Mouse (Mus musculus): ENCODE measurements around the gene Nosip.

The Nosip gene

DNA sequence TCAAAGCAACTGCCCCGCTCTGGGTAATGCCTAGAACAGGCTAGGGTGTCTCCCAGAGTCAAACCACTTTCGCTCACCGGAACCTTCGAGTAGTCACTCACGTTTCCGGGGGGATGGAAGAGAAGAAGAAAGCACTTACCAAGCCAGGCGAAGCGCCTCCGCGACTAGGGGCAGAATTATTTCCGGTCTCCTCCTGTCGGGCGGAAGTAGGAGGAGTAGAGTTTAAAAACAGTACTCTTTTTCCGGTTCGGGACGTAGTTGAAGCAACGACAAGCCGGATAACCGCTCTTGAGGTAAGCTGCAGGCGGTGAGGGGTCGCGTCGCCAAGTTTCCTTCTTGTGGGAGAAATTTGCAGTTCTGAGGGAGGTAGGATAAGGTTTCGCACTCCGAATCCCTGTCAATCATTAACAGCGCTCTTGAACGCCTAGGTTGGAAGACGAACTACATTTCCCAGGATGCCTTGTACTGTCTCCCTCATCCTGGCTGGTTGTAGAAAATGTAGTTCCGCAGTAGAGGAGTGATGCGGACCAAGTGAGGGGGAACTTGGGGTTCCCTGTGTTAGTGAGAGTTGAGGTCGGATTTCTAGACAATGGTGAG is at the start of gene Nosip, which contains the start of gene Prrg2:
Nosip (plus strand) TSS at position 191 of the 597 bp plus-strand sequence.
Prrg2 (minus strand) TSS at position 439 of the 597 bp plus-strand sequence.
- under 1% methylated on average over 31 of the region's 31 CpGs for WGBS

DNA sequence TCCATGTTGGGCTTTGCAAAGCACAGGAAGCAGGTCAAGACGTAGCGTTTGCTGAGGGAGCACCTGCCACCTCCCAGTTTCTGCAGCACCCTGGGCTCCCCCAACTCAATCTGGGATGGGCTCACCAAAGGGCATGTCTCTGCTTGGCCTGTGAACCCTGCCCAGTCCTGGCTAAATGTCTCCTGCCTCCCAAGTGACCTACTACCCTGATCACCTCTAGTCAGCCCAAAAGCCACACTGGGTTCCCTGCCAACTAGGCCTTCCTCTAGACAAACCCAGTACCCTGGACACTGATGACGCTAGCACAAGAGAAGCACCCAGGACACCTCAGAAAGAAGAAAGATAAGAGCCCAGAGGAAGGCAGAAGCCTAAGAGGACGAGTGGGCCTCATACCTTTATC is 49.4 kb upstream of the Nosip start:
- WGBS = 79% methylated on average over 4 of the region's 4 CpGs

DNA sequence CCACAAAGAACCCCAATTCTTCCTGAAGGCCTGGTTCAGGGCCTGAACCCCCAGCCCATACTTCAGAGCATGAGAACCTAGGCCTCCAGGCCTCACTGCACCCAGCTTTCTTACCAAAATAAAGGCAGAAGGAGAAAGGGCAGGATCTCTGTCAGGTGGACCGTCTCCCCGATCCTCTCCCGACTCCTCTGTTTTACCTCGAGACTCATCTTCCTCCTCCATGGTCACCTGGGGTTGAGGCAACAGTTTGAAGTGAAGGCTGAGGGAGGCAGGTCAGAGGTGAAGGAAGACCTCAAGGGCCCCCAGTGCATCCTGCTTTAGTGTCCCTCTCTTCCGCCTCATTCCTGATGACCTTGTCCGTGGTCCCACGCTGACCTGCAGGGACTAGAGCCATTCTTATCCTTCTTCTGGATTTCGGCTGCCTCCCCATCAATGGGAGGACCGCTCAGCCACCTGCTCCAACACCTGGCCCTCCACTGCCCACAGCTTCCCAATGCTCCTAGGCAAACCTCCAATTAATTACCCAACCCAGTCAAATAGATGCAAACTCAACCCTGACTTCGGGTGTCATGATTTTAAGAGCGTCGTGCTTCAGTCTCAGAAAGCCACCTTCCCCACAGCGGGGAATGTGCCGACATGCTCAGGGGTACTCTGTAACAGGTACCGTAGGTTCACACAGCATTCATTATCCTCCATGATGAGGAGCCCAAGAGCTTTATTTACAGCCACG is 48.7 kb upstream of the Nosip start:
- WGBS = 92% methylated on average over 16 of the region's 16 CpGs

GRCm38 (mm10) chr7:45014096-45014451 is 48.2 kb upstream of the Nosip start:
- WGBS = 93% methylated on average over 3 of the region's 3 CpGs

- under 1% methylated on average over 20 of the region's 20 CpGs for WGBS
These were observed 46.8 kb upstream of the Nosip start for GRCm38 (mm10) chr7:45015344-45015956.

DNA sequence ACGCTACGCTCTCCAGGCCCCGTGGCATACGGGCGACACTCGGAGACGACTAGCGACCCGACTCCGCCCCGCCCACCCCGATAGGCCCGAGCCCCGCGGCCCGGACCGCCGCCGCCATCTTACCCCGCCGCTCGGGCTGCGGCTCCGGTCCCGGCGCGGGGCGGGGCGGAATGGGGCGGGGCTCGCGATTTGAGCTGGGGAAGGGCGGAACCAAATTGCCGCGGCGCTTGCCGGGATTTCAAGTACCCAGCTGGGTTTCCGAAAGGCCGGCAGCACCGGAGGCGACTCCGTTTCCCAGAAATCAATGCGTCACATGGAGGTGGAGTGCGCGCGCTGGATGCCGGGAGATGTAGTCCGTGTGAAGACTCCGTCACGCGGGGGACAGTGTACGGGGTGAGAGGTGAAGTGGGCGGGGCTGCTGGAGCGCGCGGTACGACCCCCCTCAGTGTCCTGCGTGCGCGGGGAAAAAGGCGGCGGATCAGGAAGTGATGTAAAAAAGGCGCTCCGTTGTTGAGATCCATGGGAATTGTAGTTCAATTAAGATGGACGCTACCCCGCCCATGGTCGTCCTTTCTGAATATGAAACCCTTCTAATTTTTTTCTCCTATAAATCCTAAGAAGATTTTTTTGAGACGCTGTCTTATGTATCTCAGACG is 46.1 kb upstream of the Nosip start, which contains the start of gene Scaf1:
Scaf1 (minus strand) TSS at position 407 of the 656 bp plus-strand sequence.
- WGBS = under 1% methylated on average over 69 of the region's 69 CpGs

DNA sequence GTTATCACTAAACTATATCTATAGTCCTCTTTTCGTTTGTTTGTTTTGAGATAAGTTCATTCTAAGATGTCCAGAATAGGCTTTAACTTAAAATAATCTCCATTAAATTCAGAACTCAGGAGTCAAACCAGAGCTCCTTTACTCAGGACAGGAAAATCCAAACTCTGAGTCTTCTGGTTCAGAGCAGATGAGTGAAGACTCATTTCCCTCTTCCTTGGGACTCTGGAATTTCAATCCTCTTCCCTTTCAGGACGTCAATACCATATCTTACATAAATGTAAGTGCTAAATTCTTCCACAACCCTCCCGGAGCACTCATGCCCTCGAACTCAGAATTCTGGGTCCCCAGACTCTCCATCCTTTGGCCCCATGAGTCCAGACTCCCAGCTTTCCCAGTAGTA is 45.5 kb upstream of the Nosip start:
- WGBS = under 1% methylated on average over 4 of the region's 4 CpGs

DNA sequence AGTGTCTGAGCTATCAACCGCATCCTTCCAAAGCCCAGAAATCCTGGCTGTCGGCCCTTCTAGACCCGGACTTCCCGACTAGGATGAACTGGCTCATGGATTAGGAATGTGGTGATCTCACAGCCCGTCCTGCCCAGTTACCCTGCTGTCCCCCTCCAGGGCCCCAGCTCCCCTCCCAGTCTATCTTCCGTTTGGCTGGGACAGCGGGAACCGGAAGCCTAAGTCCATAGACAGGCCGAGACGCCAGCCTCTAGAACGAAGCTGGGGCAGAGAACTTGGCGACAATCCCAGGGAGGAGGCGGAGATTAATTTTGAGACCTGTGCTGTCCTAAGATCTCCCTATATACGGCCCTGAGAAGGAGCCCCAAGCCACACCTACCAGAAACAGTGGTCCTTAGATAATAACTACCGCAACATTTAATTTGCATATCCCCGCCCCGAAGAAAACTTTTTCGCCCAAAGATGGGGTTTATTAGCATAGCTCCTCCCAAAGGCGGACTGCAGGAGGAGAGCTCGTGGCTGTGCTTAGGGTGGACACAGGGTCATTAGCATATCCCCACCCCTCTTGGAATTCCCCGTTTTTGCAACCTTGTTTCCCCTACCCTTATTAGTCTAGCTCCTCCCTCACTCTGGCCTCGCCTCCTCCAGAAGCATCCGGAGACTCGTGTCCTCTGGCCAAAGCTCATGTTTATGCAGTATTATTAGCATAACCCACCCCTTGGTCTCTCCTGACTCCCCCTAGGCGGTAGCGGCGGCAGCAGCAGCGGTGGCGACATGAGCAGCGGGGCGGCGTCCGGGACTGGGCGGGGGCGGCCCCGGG is 44.8 kb upstream of the Nosip start, which contains the start of gene Rras:
Rras (plus strand) TSS at position 720 of the 820 bp plus-strand sequence.
- WGBS = under 1% methylated on average over 36 of the region's 36 CpGs

GRCm38 (mm10) chr7:45019031-45019571 is 43.1 kb upstream of the Nosip start:
- WGBS = 38% methylated on average over 8 of the region's 8 CpGs

DNA sequence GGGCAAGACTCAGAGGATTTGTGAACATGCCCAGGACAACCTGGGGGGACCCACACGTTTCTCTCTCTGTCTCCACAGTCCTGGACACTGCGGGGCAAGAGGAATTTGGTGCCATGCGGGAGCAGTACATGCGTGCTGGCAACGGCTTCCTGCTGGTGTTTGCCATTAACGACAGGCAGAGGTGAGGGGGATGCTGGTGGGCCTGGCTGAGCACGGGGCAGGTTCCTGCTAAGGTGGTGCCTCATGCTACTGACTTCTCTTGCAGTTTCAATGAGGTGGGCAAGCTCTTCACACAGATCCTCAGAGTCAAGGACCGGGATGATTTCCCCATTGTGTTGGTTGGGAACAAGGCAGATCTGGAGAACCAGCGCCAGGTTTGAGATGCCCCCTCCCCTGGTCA is 42.0 kb upstream of the Nosip start:
- 79% methylated on average over 9 of the region's 9 CpGs for WGBS

DNA sequence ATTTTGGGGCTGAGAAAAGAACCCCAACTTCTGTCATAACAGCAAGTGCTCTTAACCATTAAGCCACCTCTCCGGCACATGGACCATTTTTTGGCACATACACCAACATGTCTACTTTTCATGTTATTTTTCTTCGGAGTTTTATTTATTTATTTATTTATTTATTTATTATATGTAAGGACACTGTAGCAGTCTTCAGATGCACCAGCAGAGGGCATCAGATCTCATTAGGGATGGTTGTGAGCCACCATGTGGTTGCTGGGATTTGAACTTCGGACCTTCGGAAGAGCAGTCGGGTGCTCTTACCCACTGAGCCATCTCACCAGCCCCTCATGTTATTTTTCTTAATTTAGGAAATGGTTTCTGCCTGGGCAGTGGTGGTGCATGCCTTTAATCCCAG is 38.5 kb upstream of the Nosip start:
- 73% methylated on average over 5 of the region's 5 CpGs for WGBS

DNA sequence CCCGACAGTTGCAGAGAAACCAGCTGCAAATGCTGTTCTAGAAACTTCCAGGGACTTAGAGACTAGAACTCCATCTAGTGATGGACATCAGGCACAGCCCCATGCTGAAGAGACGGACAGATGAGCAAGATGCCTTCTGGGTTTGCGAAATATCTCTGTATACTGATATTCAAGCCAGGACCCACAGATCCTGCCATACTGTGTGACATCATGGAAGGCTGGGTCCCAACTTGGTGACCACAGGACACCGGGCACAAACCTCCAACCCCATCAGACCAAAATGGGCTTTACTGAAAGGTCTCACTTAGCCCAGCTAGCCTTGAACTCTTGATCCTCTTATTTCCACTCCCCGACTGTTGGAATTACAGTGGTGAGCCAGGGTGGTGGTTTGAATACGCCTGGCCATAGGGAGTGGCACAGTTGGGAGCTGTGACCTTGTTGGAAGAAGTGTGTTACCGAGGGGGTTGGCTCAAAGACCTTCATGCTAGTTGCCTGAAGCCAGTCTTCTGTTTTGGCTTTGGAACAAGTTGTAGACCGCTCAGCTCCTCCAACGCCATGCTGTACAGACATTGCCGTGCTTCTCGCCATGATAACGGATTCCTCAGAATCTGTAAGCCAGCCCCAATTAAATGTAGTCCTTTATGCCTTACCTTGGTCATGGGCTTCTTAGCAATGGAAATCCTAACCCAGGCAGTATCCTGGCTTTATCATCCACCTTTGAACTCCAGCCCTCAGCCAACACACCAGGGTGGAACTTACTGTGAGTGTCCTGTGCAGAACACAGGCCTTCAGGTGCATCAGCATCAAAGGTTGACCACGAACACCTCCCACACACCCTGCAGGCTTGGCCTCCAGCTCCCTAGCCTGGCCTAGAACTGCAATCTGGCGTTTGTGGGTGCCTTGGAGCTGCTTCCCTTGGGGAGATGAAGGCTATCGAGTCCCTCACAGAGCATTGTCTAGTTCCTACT is 37.7 kb upstream of the Nosip start:
- 74% methylated on average over 15 of the region's 15 CpGs for WGBS

DNA sequence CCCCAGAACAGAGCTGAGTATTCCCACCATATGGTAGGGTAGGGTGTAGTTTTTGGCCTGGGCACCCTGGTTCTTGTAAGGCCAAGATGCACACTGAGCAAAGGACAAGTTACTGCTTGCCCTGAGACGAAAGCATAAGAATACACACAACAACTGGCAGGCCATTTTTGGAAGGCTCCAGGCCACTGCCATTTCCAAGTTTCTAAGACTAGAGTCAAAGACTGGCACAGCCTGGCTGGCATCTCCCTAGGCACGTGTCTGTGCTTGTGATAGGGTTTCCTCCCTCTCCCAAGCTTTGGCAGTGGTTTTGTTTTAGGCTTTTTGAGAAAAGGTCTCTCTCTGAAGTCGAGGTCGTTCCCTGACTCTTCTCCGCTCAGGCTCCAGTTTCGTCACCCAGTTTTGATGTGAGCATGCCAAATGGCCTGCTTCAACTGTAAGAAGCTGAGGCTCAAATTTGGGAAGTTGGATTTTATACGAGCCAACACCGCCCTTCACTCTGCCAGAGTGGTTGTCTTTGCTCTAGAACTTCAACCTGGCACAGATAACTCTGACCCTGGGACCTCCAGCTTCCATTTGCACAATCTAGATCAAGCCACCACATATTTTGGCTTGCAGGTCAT is 36.5 kb upstream of the Nosip start:
- WGBS = 46% methylated on average over 8 of the region's 8 CpGs

GRCm38 (mm10) chr7:45026256-45026655 is 36.0 kb upstream of the Nosip start:
- WGBS = 62% methylated on average over 2 of the region's 2 CpGs

GRCm38 (mm10) chr7:45027761-45028160 is 34.5 kb upstream of the Nosip start:
- WGBS = 91% methylated on average over 9 of the region's 9 CpGs

- WGBS = 91% methylated on average over 11 of the region's 11 CpGs
These were observed 33.9 kb upstream of the Nosip start for GRCm38 (mm10) chr7:45028351-45028750.

GRCm38 (mm10) chr7:45029995-45030394 is 32.2 kb upstream of the Nosip start:
- WGBS = 89% methylated on average over 6 of the region's 6 CpGs

DNA sequence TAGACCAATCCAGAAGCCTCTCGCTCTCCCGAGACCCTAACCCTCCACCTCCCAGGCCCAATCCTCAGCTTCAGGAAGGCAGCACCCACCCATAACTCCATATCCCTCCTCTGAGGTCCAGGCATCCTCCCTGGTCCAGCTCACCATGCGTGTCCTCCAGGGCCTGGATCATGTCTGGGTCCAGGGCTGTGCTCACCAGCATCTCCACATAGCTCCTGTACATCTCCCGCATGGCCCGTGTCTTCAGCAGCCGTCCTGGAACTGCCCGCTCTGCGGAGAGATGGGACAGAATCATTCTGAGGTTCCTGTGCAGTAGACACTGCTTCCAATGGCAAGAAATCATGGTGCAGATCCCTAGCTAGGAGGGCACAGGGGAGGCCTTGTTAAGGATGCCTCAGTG is 31.4 kb upstream of the Nosip start:
- 94% methylated on average over 8 of the region's 8 CpGs for WGBS

GRCm38 (mm10) chr7:45033722-45034359 is 28.4 kb upstream of the Nosip start:
- WGBS = 94% methylated on average over 19 of the region's 19 CpGs
